Mouse (Mus musculus): Measurements from ENCODE around the gene Afmid. TPM values are rescaled to one million over a fixed set of nuclear protein-coding genes. Genes with fewer than 3 reads are reported as not detected.

The Afmid gene
- polyA plus RNA-seq, 1 experiment: 3.0 TPM

GRCm38 (mm10) chr11:117848985-117849671 lies 23.4 kb downstream of the Afmid start, which contains the start of gene Birc5:
Gene Birc5, plus strand, starts transcription at chr11:117849251.
- no peak for TF ChIP-seq GATA1 (IDR thresholded peaks at IDR 0.05; ENCODE audit: low read length)

GRCm38 (mm10) chr11:117852875-117853274 lies 27.2 kb downstream of the Afmid start:
- no peak for TF ChIP-seq GATA1 (IDR thresholded peaks at IDR 0.05; ENCODE audit: low read length)

GRCm38 (mm10) chr11:117854241-117854640 lies 28.5 kb downstream of the Afmid start:
- no peak for TF ChIP-seq GATA1 (IDR thresholded peaks at IDR 0.05; ENCODE audit: low read length)

- TF ChIP-seq GATA1 (IDR thresholded peaks at IDR 0.05; ENCODE audit: low read length): no peak
These were observed 29.6 kb downstream of the Afmid start for GRCm38 (mm10) chr11:117855360-117855759.

GRCm38 (mm10) chr11:117855975-117856374 lies 30.3 kb downstream of the Afmid start:
- no peak for TF ChIP-seq GATA1 (IDR thresholded peaks at IDR 0.05; ENCODE audit: low read length)

GRCm38 (mm10) chr11:117857462-117857861 lies 31.7 kb downstream of the Afmid start:
- TF ChIP-seq GATA1 (IDR thresholded peaks at IDR 0.05; ENCODE audit: low read length): no peak

GRCm38 (mm10) chr11:117858392-117858791 lies 32.7 kb downstream of the Afmid start:
- TF ChIP-seq GATA1 (IDR thresholded peaks at IDR 0.05; ENCODE audit: low read length): no peak

GRCm38 (mm10) chr11:117860601-117861000 lies 34.9 kb downstream of the Afmid start, which contains the start of gene Tmem235:
Gene Tmem235, plus strand, starts transcription at chr11:117860752.
- TF ChIP-seq GATA1 (IDR thresholded peaks at IDR 0.05; ENCODE audit: low read length): no peak

GRCm38 (mm10) chr11:117863174-117863856 lies 37.6 kb downstream of the Afmid start:
- TF ChIP-seq GATA1 (IDR thresholded peaks at IDR 0.05; ENCODE audit: low read length): no peak

GRCm38 (mm10) chr11:117864805-117865204 lies 39.1 kb downstream of the Afmid start:
- no peak for TF ChIP-seq GATA1 (IDR thresholded peaks at IDR 0.05; ENCODE audit: low read length)

GRCm38 (mm10) chr11:117865988-117866387 lies 40.3 kb downstream of the Afmid start:
- no peak for TF ChIP-seq GATA1 (IDR thresholded peaks at IDR 0.05; ENCODE audit: low read length)

- TF ChIP-seq GATA1 (IDR thresholded peaks at IDR 0.05; ENCODE audit: low read length): no peak
These were observed 45.1 kb downstream of the Afmid start for GRCm38 (mm10) chr11:117870688-117871365.

GRCm38 (mm10) chr11:117871376-117871775 lies 45.7 kb downstream of the Afmid start:
- TF ChIP-seq GATA1 (IDR thresholded peaks at IDR 0.05; ENCODE audit: low read length): no peak

GRCm38 (mm10) chr11:117871911-117872584 lies 46.3 kb downstream of the Afmid start:
- no peak for TF ChIP-seq GATA1 (IDR thresholded peaks at IDR 0.05; ENCODE audit: low read length)

- no peak for TF ChIP-seq GATA1 (IDR thresholded peaks at IDR 0.05; ENCODE audit: low read length)
These were observed 47.3 kb downstream of the Afmid start, which contains the start of gene Tha1 for GRCm38 (mm10) chr11:117872861-117873608. Gene Tha1, minus strand, starts transcription at chr11:117873481.
